Mouse (Mus musculus): ENCODE measurements around the gene Mageb18.
A peak's percentile ranks its signal among the peaks of the same experiment; 100 is the strongest.

GRCm38 (mm10) chrX:92597324-92597723, 2.0 kb downstream of the Mageb18 start:
- TF ChIP-seq CTCF (IDR thresholded peaks at IDR 0.05) (peak; percentile 46), EP300 (IDR thresholded peaks at IDR 0.05) (no peak)
